11 mouse cellular contexts compared by ENCODE assay signal in genomic region chr11:88400926-88401325, GRCm38 (mm10).
DNase-seq lines count a peak whose midpoint lies in the region; ATAC-seq and TF ChIP-seq lines count a peak whose summit lies in the region.
"Had no signal": no experiment of that assay in that cellular context is flagged by ENCODE, and none has a peak within 500 bp of the region (broad histone marks: within the 10 kb centered on the region; RNA-seq: fewer than 3 reads in every experiment).

No protein-coding gene starts in this region.

- no peak for TF ChIP-seq CTCF in heart, postnatal 0 days (IDR thresholded peaks at IDR 0.05; ENCODE audit: low read depth)

- H3K9me3 ChIP-seq in forebrain, embryonic 15.5 days: no peaks in the 10 kb centered on the region
- no peaks in the 10 kb centered on the region for H3K9me3 ChIP-seq in forebrain, embryonic 11.5 days (ENCODE audit: control insufficient read depth, low read length)
- no peaks in the 10 kb centered on the region for H3K9me3 ChIP-seq in heart, postnatal 0 days (replicated peaks; ENCODE audit: control insufficient read depth, low read length)
- no peaks in the 10 kb centered on the region for H3K9me3 ChIP-seq in hindbrain, embryonic 16.5 days (ENCODE audit: control insufficient read depth, low read length)
- H3K9me3 ChIP-seq in neural tube, embryonic 14.5 days (ENCODE audit: control insufficient read depth, low read length): no peaks in the 10 kb centered on the region
- H3K9me3 ChIP-seq: embryonic facial prominence, embryonic 12.5 days had no signal

- H3K9ac ChIP-seq in forebrain, embryonic 15.5 days (replicated peaks): no peak overlapping the region
- H3K9ac ChIP-seq in forebrain, embryonic 11.5 days (ENCODE audit: low read length): no peak overlapping the region
- H3K9ac ChIP-seq in heart, postnatal 0 days (replicated peaks; ENCODE audit: low read depth, low read length): no peak overlapping the region
- no peak overlapping the region for H3K9ac ChIP-seq in hindbrain, embryonic 16.5 days (ENCODE audit: low read depth, low read length)
- H3K9ac ChIP-seq in neural tube, embryonic 14.5 days (replicated peaks; ENCODE audit: low read depth, low read length): no peak overlapping the region
- H3K9ac ChIP-seq: embryonic facial prominence, embryonic 12.5 days had no signal

- H3K4me3 ChIP-seq in forebrain, embryonic 15.5 days: no peak overlapping the region
- H3K4me3 ChIP-seq in forebrain, embryonic 11.5 days (ENCODE audit: low read depth, low read length): no peak overlapping the region
- no peak overlapping the region for H3K4me3 ChIP-seq in heart, postnatal 0 days (ENCODE audit: low read depth, low read length)
- no peak overlapping the region for H3K4me3 ChIP-seq in hindbrain, embryonic 16.5 days (ENCODE audit: low read length)
- no peak overlapping the region for H3K4me3 ChIP-seq in neural tube, embryonic 14.5 days (ENCODE audit: low read depth, low read length)
- H3K4me3 ChIP-seq: embryonic facial prominence, embryonic 12.5 days had no signal

- 84% methylated on average over 10 of the region's 10 CpGs for WGBS in forebrain, embryonic 15.5 days
- 90% methylated on average over 10 of the region's 10 CpGs for WGBS in forebrain, embryonic 11.5 days
- WGBS in heart, postnatal 0 days: 58% methylated on average over 10 of the region's 10 CpGs
- whole genome bisulfite sequencing in hindbrain, embryonic 16.5 days: 65% methylated on average over 10 of the region's 10 CpGs
- 61% methylated on average over 10 of the region's 10 CpGs for WGBS in neural tube, embryonic 14.5 days

- H3K36me3 ChIP-seq in forebrain, embryonic 15.5 days: no peaks in the 10 kb centered on the region
- H3K36me3 ChIP-seq in forebrain, embryonic 11.5 days (ENCODE audit: control insufficient read depth, insufficient read depth, low read length): no peaks in the 10 kb centered on the region
- no peaks in the 10 kb centered on the region for H3K36me3 ChIP-seq in heart, postnatal 0 days (replicated peaks; ENCODE audit: control insufficient read depth, insufficient read depth, low read length)
- no peaks in the 10 kb centered on the region for H3K36me3 ChIP-seq in hindbrain, embryonic 16.5 days (ENCODE audit: control insufficient read depth, insufficient read depth, low read length)
- H3K36me3 ChIP-seq in neural tube, embryonic 14.5 days (ENCODE audit: control insufficient read depth, insufficient read depth, low read length): no peaks in the 10 kb centered on the region
- H3K36me3 ChIP-seq: embryonic facial prominence, embryonic 12.5 days had no signal

- 0 out of 2 replicates have a peak overlapping the region, but pooled peaks have one; percentile 55 for H3K27ac ChIP-seq in forebrain, embryonic 15.5 days (replicated peaks)
- H3K27ac ChIP-seq in forebrain, embryonic 11.5 days (ENCODE audit: low read depth, low read length): no peak overlapping the region
- peak overlapping the region; percentile 20; the same call in 1 of the 2 replicates for H3K27ac ChIP-seq in heart, postnatal 0 days (ENCODE audit: low read depth)
- H3K27ac ChIP-seq in hindbrain, embryonic 16.5 days (ENCODE audit: low read depth, low read length): peak overlapping the region; percentile 67
- peak overlapping the region; percentile 49; the same call in 1 of the 2 replicates for H3K27ac ChIP-seq in neural tube, embryonic 14.5 days (ENCODE audit: low read depth, low read length)
- H3K27ac ChIP-seq: embryonic facial prominence, embryonic 12.5 days had no signal

- ATAC-seq in forebrain, embryonic 15.5 days (replicated peaks): no peak
- no peak for ATAC-seq in forebrain, embryonic 11.5 days (replicated peaks; ENCODE audit: low FRiP score)
- ATAC-seq in heart, postnatal 0 days (ENCODE audit: insufficient read depth, low read depth): no peak
- no peak for ATAC-seq in hindbrain, embryonic 16.5 days
- no peak for ATAC-seq in neural tube, embryonic 14.5 days (ENCODE audit: low read depth)

- TF ChIP-seq EP300 in heart, postnatal 0 days (IDR thresholded peaks at IDR 0.05; ENCODE audit: low read depth): no peak

- no peak overlapping the region for H3K4me2 ChIP-seq in forebrain, embryonic 15.5 days (replicated peaks)
- H3K4me2 ChIP-seq in forebrain, embryonic 11.5 days (ENCODE audit: low read depth, low read length, severe bottlenecking): no peak overlapping the region
- H3K4me2 ChIP-seq in heart, postnatal 0 days (ENCODE audit: low read depth, low read length): no peak overlapping the region
- no peak overlapping the region for H3K4me2 ChIP-seq in hindbrain, embryonic 16.5 days (ENCODE audit: low read length)
- no peak overlapping the region for H3K4me2 ChIP-seq in neural tube, embryonic 14.5 days (ENCODE audit: low read depth, low read length)
- H3K4me2 ChIP-seq: embryonic facial prominence, embryonic 12.5 days; liver, embryonic 11.5 days had no signal

- no peaks in the 10 kb centered on the region for H3K27me3 ChIP-seq in forebrain, embryonic 15.5 days
- H3K27me3 ChIP-seq in forebrain, embryonic 11.5 days (ENCODE audit: control insufficient read depth, insufficient read depth, low read length): no peaks in the 10 kb centered on the region
- no peaks in the 10 kb centered on the region for H3K27me3 ChIP-seq in heart, postnatal 0 days (ENCODE audit: control insufficient read depth, insufficient read depth, low read length)
- H3K27me3 ChIP-seq in hindbrain, embryonic 16.5 days (replicated peaks; ENCODE audit: control insufficient read depth, insufficient read depth, low read length): no peaks in the 10 kb centered on the region
- H3K27me3 ChIP-seq in neural tube, embryonic 14.5 days (ENCODE audit: control insufficient read depth, insufficient read depth, low read length): no peaks in the 10 kb centered on the region
- H3K27me3 ChIP-seq: embryonic facial prominence, embryonic 12.5 days had no signal

- peaks cover 67% of the 10 kb centered on the region for H3K4me1 ChIP-seq in forebrain, embryonic 15.5 days
- peaks cover 20% of the 10 kb centered on the region for H3K4me1 ChIP-seq in forebrain, embryonic 11.5 days (replicated peaks; ENCODE audit: control insufficient read depth, insufficient read depth, low read length)
- peaks cover 63% of the 10 kb centered on the region for H3K4me1 ChIP-seq in heart, postnatal 0 days (ENCODE audit: control insufficient read depth, insufficient read depth)
- peaks cover 53% of the 10 kb centered on the region for H3K4me1 ChIP-seq in hindbrain, embryonic 16.5 days (ENCODE audit: control insufficient read depth, insufficient read depth, low read depth, low read length)
- H3K4me1 ChIP-seq in neural tube, embryonic 14.5 days (ENCODE audit: control insufficient read depth, insufficient read depth, low read length): peaks cover 43% of the 10 kb centered on the region

- DNase-seq in forebrain, embryonic 11.5 days (ENCODE audit: low spot score): no peak
- DNase-seq in heart, postnatal 0 days (ENCODE audit: low spot score): no peak
- DNase-seq in heart, postnatal 4 days: no peak
- DNase-seq in layer of hippocampus, adult 8-10 months (ENCODE audit: low spot score in 2 of 2): no peak
- no peak for DNase-seq in cerebellum, adult 11-12 months
- DNase-seq: right cerebral cortex, postnatal 4 days had no signal
